Mouse (Mus musculus) brown adipose tissue, adult 24 weeks (tissue): ENCODE results near the gene Coq2. TPM values are rescaled to one million over a fixed set of nuclear protein-coding genes. Genes with fewer than 3 reads are reported as not detected.
A peak's percentile ranks its signal among the peaks of the same experiment; 100 is the strongest.

Experiments
- H3K27ac ChIP-seq: fragments of 200-500 bp; replicated peaks from 2 replicates; pipeline ENCODE4 v1.5.1; 2012; ENCODE audit warnings: low read depth, mild to moderate bottlenecking, low read length
- H3K4me1 ChIP-seq: fragments of 200-500 bp; 2 replicates; pipeline ENCODE4 v1.6.1; 2012; ENCODE audit warnings: low read length, mixed read lengths; ENCODE audit not compliant: control insufficient read depth, insufficient read depth, insufficient read length
- H3K4me3 ChIP-seq: fragments of 200-500 bp; 2 replicates; pipeline ENCODE4 v1.5.1; 2012; ENCODE audit warnings: low read depth, mild to moderate bottlenecking, low read length, moderate library complexity; ENCODE audit not compliant: insufficient read depth
- polyA plus RNA-seq: library from polyadenylated mRNA; stranded (reverse); fragments of >200 nt; gene quantifications from 2 replicates; pipeline ENCODE4 v1.2.4, GENCODE M21; 2012; ENCODE audit not compliant: missing spikeins, insufficient read depth, insufficient read length

Gene Coq2
- polyA plus RNA-seq, 1 experiment, result 66.5 TPM

GRCm38 (mm10) chr5:100643253-100643990 lies 31.5 kb downstream of the Coq2 start:
- 0 out of 2 replicates have a peak, but pooled peaks cover 3% of the 10 kb centered on the region for H3K4me1 ChIP-seq
- no peak overlapping the region for H3K4me3 ChIP-seq
- H3K27ac ChIP-seq, result no peak overlapping the region

- Histone ChIP-seq H3K4me3 (no peak overlapping the region), H3K4me1 (0 out of 2 replicates have a peak, but pooled peaks cover 3% of the 10 kb centered on the region), H3K27ac (no peak overlapping the region)
Observed at GRCm38 (mm10) chr5:100642316-100642715, 32.6 kb downstream of the Coq2 start.

GRCm38 (mm10) chr5:100638483-100638882 lies 36.5 kb downstream of the Coq2 start:
- Histone ChIP-seq H3K4me1 (no peaks in the 10 kb centered on the region), H3K27ac (no peak overlapping the region), H3K4me3 (no peak overlapping the region)

GRCm38 (mm10) chr5:100636794-100637544 lies 38.0 kb downstream of the Coq2 start:
- Histone ChIP-seq H3K4me1 (no peaks in the 10 kb centered on the region), H3K27ac (peak overlapping the region; percentile 35), H3K4me3 (peak overlapping the region; percentile 10)

- no peaks in the 10 kb centered on the region for H3K4me1 ChIP-seq
- H3K4me3 ChIP-seq, result no peak overlapping the region
- no peak overlapping the region for H3K27ac ChIP-seq
Observed at GRCm38 (mm10) chr5:100635908-100636307, 39.0 kb downstream of the Coq2 start.

- Histone ChIP-seq H3K27ac (no peak overlapping the region), H3K4me1 (no peaks in the 10 kb centered on the region), H3K4me3 (no peak overlapping the region)
Observed at GRCm38 (mm10) chr5:100634885-100635478, 40.0 kb downstream of the Coq2 start.

GRCm38 (mm10) chr5:100632540-100633129 lies 42.3 kb downstream of the Coq2 start:
- H3K4me3 ChIP-seq, result no peak overlapping the region

GRCm38 (mm10) chr5:100628807-100629206 lies 46.1 kb downstream of the Coq2 start:
- no peak overlapping the region for H3K27ac ChIP-seq
- H3K4me1 ChIP-seq, result no peaks in the 10 kb centered on the region
- H3K4me3 ChIP-seq, result no peak overlapping the region

More at GRCm38 (mm10) chr5:100632540-100633129, 42.3 kb downstream of the Coq2 start:
- Histone ChIP-seq H3K4me1 (no peaks in the 10 kb centered on the region), H3K27ac (no peak overlapping the region)

GRCm38 (mm10) chr5:100626526-100626925 lies 48.4 kb downstream of the Coq2 start:
- H3K4me1 ChIP-seq, result no peaks in the 10 kb centered on the region
- no peak overlapping the region for H3K27ac ChIP-seq
- no peak overlapping the region for H3K4me3 ChIP-seq

- H3K4me1 ChIP-seq, result no peaks in the 10 kb centered on the region
- no peak overlapping the region for H3K4me3 ChIP-seq
- no peak overlapping the region for H3K27ac ChIP-seq
Observed at GRCm38 (mm10) chr5:100624743-100625360, 50.1 kb downstream of the Coq2 start.

GRCm38 (mm10) chr5:100622509-100623163 lies 52.3 kb downstream of the Coq2 start:
- Histone ChIP-seq H3K27ac (no peak overlapping the region), H3K4me3 (no peak overlapping the region), H3K4me1 (no peaks in the 10 kb centered on the region)

- H3K4me3 ChIP-seq, result no peak overlapping the region
- no peak overlapping the region for H3K27ac ChIP-seq
- H3K4me1 ChIP-seq, result no peaks in the 10 kb centered on the region
Observed at GRCm38 (mm10) chr5:100621876-100622508, 52.9 kb downstream of the Coq2 start.

- no peaks in the 10 kb centered on the region for H3K4me1 ChIP-seq
- H3K4me3 ChIP-seq, result no peak overlapping the region
- no peak overlapping the region for H3K27ac ChIP-seq
Observed at GRCm38 (mm10) chr5:100620952-100621351, 54.0 kb downstream of the Coq2 start.
